Mouse (Mus musculus): ENCODE data around the gene Spryd3. TPM values are rescaled to one million over a fixed set of nuclear protein-coding genes. Genes with fewer than 3 reads are reported as not detected.

Spryd3 gene
- polyA plus RNA-seq, 1 experiment, result 47.1 TPM

- peaks cover 91% of the 10 kb centered on the region for H3K36me3 ChIP-seq (ENCODE audit: control insufficient read depth, insufficient read depth)
- H3K4me3 ChIP-seq (ENCODE audit: insufficient read depth, poor library complexity, severe bottlenecking), result no peak overlapping the region
- H3K79me3 ChIP-seq (ENCODE audit: low read depth), result peaks cover 99% of the 10 kb centered on the region
- TF ChIP-seq MYOG (IDR thresholded peaks at IDR 0.05; ENCODE audit: control insufficient read depth, extremely low read depth, insufficient read length) (no peak), MAX (IDR thresholded peaks at IDR 0.05) (no peak)
- no peak overlapping the region for H3ac ChIP-seq (ENCODE audit: control insufficient read depth, insufficient read length, low read depth)
- peaks cover 100% of the 10 kb centered on the region for H3K79me2 ChIP-seq (ENCODE audit: control insufficient read depth, insufficient read depth)
- H3K27me3 ChIP-seq (ENCODE audit: control insufficient read depth, insufficient read depth, insufficient read length), result no peaks in the 10 kb centered on the region
Measured at GRCm38 (mm10) chr15:102079221-102079620, 56.8 kb downstream of the Spryd3 start.

GRCm38 (mm10) chr15:102077111-102077677, 58.8 kb downstream of the Spryd3 start:
- no peak for TF ChIP-seq MYOG (IDR thresholded peaks at IDR 0.05; ENCODE audit: control insufficient read depth, extremely low read depth, insufficient read length)
- no peak for TF ChIP-seq MAX (IDR thresholded peaks at IDR 0.05)
- no peak for TF ChIP-seq MYOD1 (IDR thresholded peaks at IDR 0.05; ENCODE audit: control insufficient read depth, insufficient read length, low read depth)
- TF ChIP-seq CTCF (IDR thresholded peaks at IDR 0.05; ENCODE audit: control insufficient read depth, insufficient read depth, insufficient read length), result no peak
- no peak for TF ChIP-seq CEBPB (IDR thresholded peaks at IDR 0.05; ENCODE audit: low read depth)
- Histone ChIP-seq H3K79me3 (ENCODE audit: low read depth) (peaks cover 84% of the 10 kb centered on the region), H3ac (ENCODE audit: control insufficient read depth, insufficient read length, low read depth) (no peak overlapping the region), H3K27me3 (ENCODE audit: control insufficient read depth, insufficient read depth, insufficient read length) (no peaks in the 10 kb centered on the region), H3K79me2 (ENCODE audit: control insufficient read depth, insufficient read depth) (peaks cover 86% of the 10 kb centered on the region), H3K36me3 (ENCODE audit: control insufficient read depth, insufficient read depth) (peaks cover 71% of the 10 kb centered on the region), H3K4me3 (ENCODE audit: insufficient read depth, poor library complexity, severe bottlenecking) (no peak overlapping the region)

- TF ChIP-seq MYOG (IDR thresholded peaks at IDR 0.05; ENCODE audit: control insufficient read depth, extremely low read depth, insufficient read length), result no peak
- TF ChIP-seq FOSL1 (IDR thresholded peaks at IDR 0.05; ENCODE audit: insufficient read depth, low read length, poor library complexity, severe bottlenecking), result no peak
- TF ChIP-seq USF1 (IDR thresholded peaks at IDR 0.05; ENCODE audit: low read depth), result no peak
- TF ChIP-seq MAX (IDR thresholded peaks at IDR 0.05), result no peak
- TF ChIP-seq CTCF (IDR thresholded peaks at IDR 0.05; ENCODE audit: control insufficient read depth, insufficient read depth, insufficient read length), result no peak
- no peak for TF ChIP-seq CEBPB (IDR thresholded peaks at IDR 0.05; ENCODE audit: low read depth)
- TF ChIP-seq MYOD1 (IDR thresholded peaks at IDR 0.05; ENCODE audit: control insufficient read depth, insufficient read length, low read depth), result no peak
- peak overlapping the region; percentile 99 for H3K4me3 ChIP-seq (ENCODE audit: insufficient read depth, poor library complexity, severe bottlenecking)
- H3K79me3 ChIP-seq (ENCODE audit: low read depth), result peaks cover 62% of the 10 kb centered on the region
- H3ac ChIP-seq (ENCODE audit: control insufficient read depth, insufficient read length, low read depth), result peak overlapping the region; percentile 86
- H3K36me3 ChIP-seq (ENCODE audit: control insufficient read depth, insufficient read depth), result peaks cover 49% of the 10 kb centered on the region
- no peaks in the 10 kb centered on the region for H3K27me3 ChIP-seq (ENCODE audit: control insufficient read depth, insufficient read depth, insufficient read length)
- peaks cover 64% of the 10 kb centered on the region for H3K79me2 ChIP-seq (ENCODE audit: control insufficient read depth, insufficient read depth)
Measured at GRCm38 (mm10) chr15:102074876-102075585, 61.0 kb downstream of the Spryd3 start.

- peaks cover 54% of the 10 kb centered on the region for H3K79me3 ChIP-seq (ENCODE audit: low read depth)
- no peaks in the 10 kb centered on the region for H3K27me3 ChIP-seq (ENCODE audit: control insufficient read depth, insufficient read depth, insufficient read length)
- no peak for TF ChIP-seq MYOG (IDR thresholded peaks at IDR 0.05; ENCODE audit: control insufficient read depth, extremely low read depth, insufficient read length)
- TF ChIP-seq MAX (IDR thresholded peaks at IDR 0.05), result peak; percentile 86
- H3ac ChIP-seq (ENCODE audit: control insufficient read depth, insufficient read length, low read depth), result peak overlapping the region; percentile 86
- peak overlapping the region; percentile 99 for H3K4me3 ChIP-seq (ENCODE audit: insufficient read depth, poor library complexity, severe bottlenecking)
- peaks cover 41% of the 10 kb centered on the region for H3K36me3 ChIP-seq (ENCODE audit: control insufficient read depth, insufficient read depth)
- peaks cover 56% of the 10 kb centered on the region for H3K79me2 ChIP-seq (ENCODE audit: control insufficient read depth, insufficient read depth)
Measured at GRCm38 (mm10) chr15:102074070-102074731, 61.8 kb downstream of the Spryd3 start.

- Histone ChIP-seq H3K27me3 (ENCODE audit: control insufficient read depth, insufficient read depth, insufficient read length) (no peaks in the 10 kb centered on the region), H3K4me3 (ENCODE audit: insufficient read depth, poor library complexity, severe bottlenecking) (peak within 1 kb of the TSS; percentile 99), H3K79me3 (ENCODE audit: low read depth) (peaks cover 48% of the 10 kb centered on the region), H3K36me3 (ENCODE audit: control insufficient read depth, insufficient read depth) (peaks cover 36% of the 10 kb centered on the region), H3K79me2 (ENCODE audit: control insufficient read depth, insufficient read depth) (peaks cover 50% of the 10 kb centered on the region), H3ac (ENCODE audit: control insufficient read depth, insufficient read length, low read depth) (peak within 1 kb of the TSS; percentile 86)
- TF ChIP-seq USF1 (IDR thresholded peaks at IDR 0.05; ENCODE audit: low read depth), result peak; percentile 94
- peak; percentile 90 for TF ChIP-seq MAX (IDR thresholded peaks at IDR 0.05)
- no peak for TF ChIP-seq FOSL1 (IDR thresholded peaks at IDR 0.05; ENCODE audit: insufficient read depth, low read length, poor library complexity, severe bottlenecking)
- no peak for TF ChIP-seq MYOD1 (IDR thresholded peaks at IDR 0.05; ENCODE audit: control insufficient read depth, insufficient read length, low read depth)
- no peak for TF ChIP-seq CEBPB (IDR thresholded peaks at IDR 0.05; ENCODE audit: low read depth)
- no peak for TF ChIP-seq CTCF (IDR thresholded peaks at IDR 0.05; ENCODE audit: control insufficient read depth, insufficient read depth, insufficient read length)
- TF ChIP-seq MYOG (IDR thresholded peaks at IDR 0.05; ENCODE audit: control insufficient read depth, extremely low read depth, insufficient read length), result no peak
Measured at GRCm38 (mm10) chr15:102073559-102074069, 62.4 kb downstream of the Spryd3 start, which contains the start of gene Eif4b. Gene Eif4b (plus strand): TSS chr15:102073773.

Data from C2C12 (cell line).